ENCODE assay signal across 8 mouse cellular contexts in the genomic region with DNA sequence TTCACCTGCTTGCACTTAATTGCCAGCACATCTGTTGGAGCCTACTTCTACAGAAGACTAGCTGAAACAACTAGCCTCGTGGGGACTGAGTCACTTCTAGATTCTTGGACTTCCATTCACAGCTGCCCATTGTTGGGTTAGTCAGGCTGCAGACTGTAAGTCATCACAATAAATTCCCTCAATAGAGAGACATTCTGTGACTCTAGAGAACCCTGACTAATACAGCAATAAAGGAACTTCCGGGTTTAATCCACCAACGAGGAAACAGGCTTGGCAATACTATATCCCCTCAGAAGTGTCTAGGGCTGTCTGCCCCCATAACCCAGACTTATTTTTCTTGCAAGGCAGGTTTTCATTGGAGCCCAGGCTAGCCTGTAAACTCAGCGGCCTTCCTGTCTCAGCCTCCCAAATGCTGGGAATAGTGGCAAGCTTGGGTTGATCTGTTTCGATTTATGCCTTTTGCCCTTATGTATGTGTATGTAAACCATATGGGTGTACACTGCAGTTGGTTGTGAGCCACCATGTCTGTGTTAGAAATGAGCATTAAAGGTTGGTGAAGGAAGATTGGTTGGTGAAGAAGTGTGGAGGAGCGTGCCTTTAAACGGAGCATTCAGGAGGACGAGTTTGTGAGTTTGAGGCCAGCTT. TPM values are rescaled to one million over a fixed set of nuclear protein-coding genes. Genes with fewer than 3 reads are reported as not detected.
DNase-seq lines count a peak whose midpoint lies in the region; ATAC-seq and TF ChIP-seq lines count a peak whose summit lies in the region.

No protein-coding gene starts in this region.

- H3K4me2 ChIP-seq in forebrain, postnatal 0 days (ENCODE audit: low read depth): peak overlapping the region; percentile 75

- 34% methylated on average over 8 of the region's 8 CpGs for WGBS in heart, adult 2 months
- WGBS in forebrain, postnatal 0 days: 47% methylated on average over 8 of the region's 8 CpGs
- 44% methylated on average over 8 of the region's 8 CpGs for WGBS in macrophage (ENCODE audit: missing documents)

- ATAC-seq in forebrain, postnatal 0 days: no peak
- no peak for ATAC-seq in frontal cortex, adult (ENCODE audit: low TSS enrichment)

- peak overlapping the region; percentile 12; the same call in 1 of the 2 replicates for H3K9ac ChIP-seq in heart, adult 2 months (ENCODE audit: low read depth, low read length)
- peak overlapping the region; percentile 95 for H3K9ac ChIP-seq in forebrain, postnatal 0 days

- no peaks in the 10 kb centered on the region for H3K27me3 ChIP-seq in heart, adult 2 months (ENCODE audit: control insufficient read depth, insufficient read depth, low read length)
- H3K27me3 ChIP-seq in E14TG2a.4 (ENCODE audit: insufficient read depth, low read length): peaks cover 13% of the 10 kb centered on the region
- H3K27me3 ChIP-seq in forebrain, postnatal 0 days (ENCODE audit: insufficient read depth, low read length): no peaks in the 10 kb centered on the region

- no peak for TF ChIP-seq POLR2A in heart, adult 2 months (IDR thresholded peaks at IDR 0.05; ENCODE audit: insufficient read depth, low read depth, low read length)

- no peaks in the 10 kb centered on the region for H3K9me3 ChIP-seq in E14TG2a.4 (ENCODE audit: low read length)
- H3K9me3 ChIP-seq in forebrain, postnatal 0 days (ENCODE audit: low read length): no peaks in the 10 kb centered on the region

- DNase-seq in heart, adult 2 months: no peak
- no peak for DNase-seq in heart, postnatal 10 days
- DNase-seq in forebrain, postnatal 0 days: no peak
- no peak for DNase-seq in cerebellum, postnatal 10 days
- DNase-seq in spleen, postnatal 10 days (ENCODE audit: low spot score in 2 of 2): no peak

- TF ChIP-seq EP300 in heart, adult 2 months (IDR thresholded peaks at IDR 0.05; ENCODE audit: insufficient read depth, low read depth, low read length): no peak

- intact Hi-C loops in heart, adult 2 months (cut with DNase I): loop anchor here (1.0 to 5.0 kb wide), 5 partner anchors 13 to 341 kb away; no protein-coding TSS in a partner anchor
- intact Hi-C loops in heart, postnatal 10 days (cut with DNase I): loop anchor here (2.0 to 10.0 kb wide), 6 partner anchors 13 to 627 kb away; a partner anchor contains a TSS

- peak overlapping the region; percentile 86; the same call in 1 of the 2 replicates for H3K27ac ChIP-seq in heart, adult 2 months
- H3K27ac ChIP-seq in forebrain, postnatal 0 days (ENCODE audit: low read depth, low read length): peak overlapping the region; percentile 96
- H3K27ac ChIP-seq in macrophage: peak overlapping the region; percentile 36

- no peak for TF ChIP-seq CTCF in heart, adult 2 months (IDR thresholded peaks at IDR 0.05)
- TF ChIP-seq CTCF in E14TG2a.4 (conservative IDR thresholded peaks at IDR 0.05; ENCODE audit: low read length): no peak
- no peak for TF ChIP-seq CTCF in forebrain, postnatal 0 days (IDR thresholded peaks at IDR 0.05; ENCODE audit: low read depth)

- peaks cover 5% of the 10 kb centered on the region for H3K4me1 ChIP-seq in heart, adult 2 months (ENCODE audit: control insufficient read depth, insufficient read depth, low read length)
- peaks cover 70% of the 10 kb centered on the region for H3K4me1 ChIP-seq in E14TG2a.4 (replicated peaks; ENCODE audit: low read depth, low read length)
- H3K4me1 ChIP-seq in forebrain, postnatal 0 days (ENCODE audit: insufficient read depth): peaks cover 15% of the 10 kb centered on the region

- H3K79me2 ChIP-seq in heart, adult 2 months (replicated peaks; ENCODE audit: control insufficient read depth, insufficient read depth, low read length): 0 out of 2 replicates have a peak, but pooled peaks cover 2% of the 10 kb centered on the region
- H3K79me2 ChIP-seq in macrophage (ENCODE audit: inconsistent target): peaks cover 5% of the 10 kb centered on the region; the same call in 1 of the 2 replicates

- peak overlapping the region; percentile 88 for H3K4me3 ChIP-seq in heart, adult 2 months
- peak overlapping the region; percentile 86 for H3K4me3 ChIP-seq in E14TG2a.4 (replicated peaks; ENCODE audit: low read length)
- peak overlapping the region; percentile 89 for H3K4me3 ChIP-seq in forebrain, postnatal 0 days (ENCODE audit: low read depth, low read length)
- H3K4me3 ChIP-seq in macrophage (ENCODE audit: inconsistent target): peak overlapping the region; percentile 67

- no peaks in the 10 kb centered on the region for H3K36me3 ChIP-seq in heart, adult 2 months (ENCODE audit: control insufficient read depth, insufficient read depth, low read length)
- H3K36me3 ChIP-seq in E14TG2a.4 (ENCODE audit: insufficient read depth, low read length) (peaks cover 40% of the 10 kb centered on the region), macrophage (ENCODE audit: inconsistent target) (peaks cover 24% of the 10 kb centered on the region; the same call in 1 of the 2 replicates)
- peaks cover 39% of the 10 kb centered on the region for H3K36me3 ChIP-seq in forebrain, postnatal 0 days (ENCODE audit: insufficient read depth)

RNA-seq across cellular contexts. Expression of a gene that starts 0.6 kb away (rescaled TPM):
- 10 to 100 TPM; 14.7 to 16.2 TPM for total RNA-seq in heart, adult 2 months (2021)
- 18.5 and 38.1 TPM in 2 replicates for polyA plus RNA-seq in heart, adult 2 months (2012; rRNA removed)
- total RNA-seq in heart, postnatal 10 days (2021): 10 to 100 TPM; 16.6 to 20.5 TPM
- total RNA-seq in forebrain, postnatal 0 days (2014; rRNA removed): 56.8 and 58.2 TPM in 2 replicates
- polyA plus RNA-seq in forebrain, postnatal 0 days (2015; fragmentation: Nextera tagmentation; extraction: Ambion mirVana): 56.0 and 65.5 TPM in 2 replicates
- total RNA-seq in macrophage (2018; cell fraction: chromatin; rRNA removed): 10 to 100 TPM in 1 of 26 experiments, 1 to 10 TPM in 25; 1.2 to 35.4 (median 3.9) TPM
- 10 to 100 TPM in 25 of 26 experiments, 1 to 10 TPM in 1; 9.6 to 20.7 (median 15.3) TPM for total RNA-seq in macrophage (2018; cell fraction: cytosol; rRNA removed)
- 10 to 100 TPM in 3 of 26 experiments, 1 to 10 TPM in 23; 2.7 to 11.6 (median 6.3) TPM for total RNA-seq in macrophage (2018; cell fraction: nucleus; rRNA removed)
- polyA plus RNA-seq in macrophage (2018): 8.9 to 16.2 TPM (median 13.4 TPM) in 3 replicates

RNA-seq across cellular contexts. Expression of a gene that starts 4.2 kb away (rescaled TPM):
- total RNA-seq in heart, adult 2 months (2021): 1 to 10 TPM; 2.7 to 3.8 TPM
- polyA plus RNA-seq in heart, adult 2 months (2012; rRNA removed): 10.0 and 12.1 TPM in 2 replicates
- 1 to 10 TPM; 4.5 to 6.7 TPM for total RNA-seq in heart, postnatal 10 days (2021)
- 8.4 and 18.6 TPM in 2 replicates for total RNA-seq in forebrain, postnatal 0 days (2014; rRNA removed)
- 1.1 and 1.3 TPM in 2 replicates for polyA plus RNA-seq in forebrain, postnatal 0 days (2015; fragmentation: Nextera tagmentation; extraction: Ambion mirVana)
- total RNA-seq in macrophage (2018; cell fraction: chromatin; rRNA removed): 10 to 100 TPM in 23 of 26 experiments, 1 to 10 TPM in 3; 7.1 to 36.8 (median 19.0) TPM
- total RNA-seq in macrophage (2018; cell fraction: cytosol; rRNA removed): 1 to 10 TPM in 5 of 26 experiments, under 1 TPM in 16, not detected in 5; 0.05 to 2.7 (median 0.40) TPM
- total RNA-seq in macrophage (2018; cell fraction: nucleus; rRNA removed): 10 to 100 TPM in 18 of 26 experiments, 1 to 10 TPM in 8; 5.1 to 24.4 (median 12.6) TPM
- polyA plus RNA-seq in macrophage (2018): 0.36 to 1.4 TPM (median 0.42 TPM) in 3 replicates

RNA-seq across cellular contexts. Expression of a gene that starts 6.8 kb away (rescaled TPM):
- total RNA-seq in heart, adult 2 months (2021): under 1 TPM; 0.60 to 0.91 TPM
- polyA plus RNA-seq in heart, adult 2 months (2012; rRNA removed): 5.2 and 5.7 TPM in 2 replicates
- 1 to 10 TPM; 4.5 to 5.6 TPM for total RNA-seq in heart, postnatal 10 days (2021)
- 111 and 113 TPM in 2 replicates for total RNA-seq in forebrain, postnatal 0 days (2014; rRNA removed)
- 452 and 513 TPM in 2 replicates for polyA plus RNA-seq in forebrain, postnatal 0 days (2015; fragmentation: Nextera tagmentation; extraction: Ambion mirVana)
- total RNA-seq in macrophage (2018; cell fraction: chromatin; rRNA removed): 1 to 10 TPM in 20 of 26 experiments, under 1 TPM in 5, not detected in 1; 0.62 to 3.9 (median 1.5) TPM
- total RNA-seq in macrophage (2018; cell fraction: cytosol; rRNA removed): under 1 TPM in 16 of 26 experiments, not detected in 10; 0.11 to 0.37 (median 0.23) TPM
- total RNA-seq in macrophage (2018; cell fraction: nucleus; rRNA removed): 1 to 10 TPM in 19 of 26 experiments, under 1 TPM in 6, not detected in 1; 0.44 to 3.6 (median 1.6) TPM
- not detected in 3 replicates for polyA plus RNA-seq in macrophage (2018)

RNA-seq across cellular contexts. Expression of a gene that starts 13.6 kb away (rescaled TPM):
- under 1 TPM in 1 of 2 experiments, not detected in 1; 0.45 TPM for total RNA-seq in heart, adult 2 months (2021)
- 0.64 and 2.6 TPM in 2 replicates for polyA plus RNA-seq in heart, adult 2 months (2012; rRNA removed)
- total RNA-seq in heart, postnatal 10 days (2021): under 1 TPM in 1 of 2 experiments, not detected in 1; 0.57 TPM
- total RNA-seq in forebrain, postnatal 0 days (2014; rRNA removed): 1.3 TPM in 1 of 2 replicates, not detected in the other
- polyA plus RNA-seq in forebrain, postnatal 0 days (2015; fragmentation: Nextera tagmentation; extraction: Ambion mirVana): 0.10 and 0.67 TPM in 2 replicates
- total RNA-seq in macrophage (2018; cell fraction: chromatin; rRNA removed): 1 to 10 TPM in 18 of 26 experiments, under 1 TPM in 3, not detected in 5; 0.69 to 4.8 (median 2.3) TPM
- total RNA-seq in macrophage (2018; cell fraction: cytosol; rRNA removed): under 1 TPM in 8 of 26 experiments, not detected in 18; 0.05 to 0.40 (median 0.15) TPM
- total RNA-seq in macrophage (2018; cell fraction: nucleus; rRNA removed): 1 to 10 TPM in 9 of 26 experiments, under 1 TPM in 8, not detected in 9; 0.26 to 2.6 (median 1.3) TPM
- polyA plus RNA-seq in macrophage (2018): 0.10 to 0.22 TPM in 2 of 3 replicates, not detected in the other

RNA-seq across cellular contexts. Expression of a gene that starts 13.7 kb away (rescaled TPM):
- total RNA-seq in heart, adult 2 months (2021): 10 to 100 TPM; 63.8 to 65.9 TPM
- 27.8 and 53.1 TPM in 2 replicates for polyA plus RNA-seq in heart, adult 2 months (2012; rRNA removed)
- total RNA-seq in heart, postnatal 10 days (2021): 10 to 100 TPM; 66.6 to 74.1 TPM
- total RNA-seq in forebrain, postnatal 0 days (2014; rRNA removed): 26.3 and 45.8 TPM in 2 replicates
- polyA plus RNA-seq in forebrain, postnatal 0 days (2015; fragmentation: Nextera tagmentation; extraction: Ambion mirVana): 19.2 and 24.4 TPM in 2 replicates
- 10 to 100 TPM; 33.7 to 90.8 (median 64.5) TPM for total RNA-seq in macrophage (2018; cell fraction: chromatin; rRNA removed)
- total RNA-seq in macrophage (2018; cell fraction: cytosol; rRNA removed): 10 to 100 TPM; 16.6 to 38.3 (median 30.3) TPM
- total RNA-seq in macrophage (2018; cell fraction: nucleus; rRNA removed): 10 to 100 TPM; 35.1 to 83.5 (median 54.9) TPM
- 21.7 to 28.2 TPM (median 26.9 TPM) in 3 replicates for polyA plus RNA-seq in macrophage (2018)

Comparison
In these comparisons a context has a peak if more than half of its experiments do, and no peak if none do; other contexts are left out.
1. H3K27ac ChIP-seq: peak in every context shown above with its lines; median percentile 96 in forebrain, postnatal 0 days; 86 in heart, adult 2 months; 36 in macrophage.
2. RNA of a gene that starts 6.8 kb away (total RNA-seq): 111 to 113 TPM in forebrain, postnatal 0 days; 4.5 to 5.6 TPM in heart, postnatal 10 days and 0.60 to 0.91 TPM in heart, adult 2 months; every median in the first group is over 10 times any median in the second.
3. Peak in every context shown above with its lines, with median percentiles within 50 percentile points of each other: H3K4me3 ChIP-seq.